Comparison of ENCODE assay signal across 12 mouse cellular contexts in genomic region chr1:32866111-32866510, GRCm38 (mm10).
"Had no signal": no experiment of that assay in that cellular context is flagged by ENCODE, and none has a peak within 500 bp of the region (broad histone marks: within the 10 kb centered on the region; RNA-seq: fewer than 3 reads in every experiment).

No protein-coding gene starts in this region.

- DNase-seq: gastrocnemius, postnatal 10 days; gastrocnemius, postnatal 25 days; heart, adult 18-20 months; heart, postnatal 10 days; heart, postnatal 4 days; kidney, adult 18-20 months; kidney, adult 8-10 months; kidney, postnatal 10 days; kidney, postnatal 25 days; kidney, postnatal 4 days; left cerebral cortex, postnatal 4 days; lung, adult 18-20 months had no signal
